Mouse (Mus musculus) embryo, embryonic 10 days (tissue): ENCODE data around the gene Emc10.

ENCODE experiments used
- DNase-seq: peaks from one replicate; pipeline ENCODE4 v3.0.0-alpha.2; 2015; ENCODE audit warnings: low spot score

The Emc10 gene

GRCm38 (mm10) chr7:44484841-44485571 is 11.3 kb downstream of the Emc10 start:
- DNase-seq: peak; percentile 90

GRCm38 (mm10) chr7:44484109-44484508 is 12.2 kb downstream of the Emc10 start:
- DNase-seq: no peak

DNA sequence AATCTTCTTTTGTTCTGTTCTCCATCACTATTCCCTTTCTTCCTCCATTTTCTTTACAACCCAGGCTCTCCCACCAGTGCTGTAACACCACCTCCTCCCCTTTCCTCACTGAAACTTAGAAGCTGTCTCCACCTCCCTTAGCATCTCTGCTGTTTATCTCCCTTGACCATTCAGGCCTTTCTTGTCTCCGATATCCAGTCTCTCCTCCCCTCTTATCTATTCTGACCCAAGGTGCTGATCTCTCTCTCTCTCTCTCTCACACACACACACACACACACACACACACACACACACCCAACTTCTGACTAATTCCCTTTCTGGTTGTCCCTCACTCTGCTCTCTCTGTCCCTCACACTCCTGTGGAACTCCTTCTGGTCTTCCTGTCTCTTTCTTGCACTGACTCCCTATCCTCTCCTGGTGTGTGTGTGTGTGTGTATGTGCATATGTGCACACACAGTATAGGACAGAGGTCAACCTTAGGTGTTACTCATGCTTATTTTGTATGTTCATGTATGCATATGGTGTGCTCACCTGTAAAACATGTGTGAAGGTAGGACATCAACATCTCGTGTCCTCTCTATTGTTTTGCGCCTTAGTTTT is 13.4 kb downstream of the Emc10 start:
- DNase-seq: no peak

DNA sequence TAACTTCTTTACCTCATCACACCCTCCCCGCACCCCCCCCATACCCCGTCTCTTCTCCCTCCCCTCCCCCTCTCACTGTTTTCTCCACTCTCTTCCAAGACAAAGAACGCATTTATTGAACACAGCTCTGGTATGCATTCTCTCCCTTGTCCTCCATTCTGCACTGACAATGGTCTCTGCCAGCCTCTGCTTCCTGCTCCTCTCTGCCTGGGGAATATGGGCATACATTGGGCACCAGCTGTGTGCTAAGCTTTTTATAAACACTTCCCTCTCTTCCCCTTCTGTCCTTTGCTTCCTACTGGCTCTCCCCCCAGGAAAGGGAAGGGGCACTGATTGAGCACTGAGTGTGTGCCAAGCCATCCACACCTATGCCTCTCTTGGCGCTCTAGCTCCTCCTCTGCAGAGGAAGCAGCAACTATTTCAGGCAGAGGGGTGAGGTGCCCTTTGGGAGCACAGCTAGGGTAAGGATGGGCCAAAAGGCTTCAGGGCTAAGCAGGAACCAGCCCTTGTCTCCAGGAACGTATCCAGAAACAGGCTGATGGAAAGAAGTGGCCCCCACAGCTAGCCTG is 21.2 kb downstream of the Emc10 start:
- no peak for DNase-seq

DNA sequence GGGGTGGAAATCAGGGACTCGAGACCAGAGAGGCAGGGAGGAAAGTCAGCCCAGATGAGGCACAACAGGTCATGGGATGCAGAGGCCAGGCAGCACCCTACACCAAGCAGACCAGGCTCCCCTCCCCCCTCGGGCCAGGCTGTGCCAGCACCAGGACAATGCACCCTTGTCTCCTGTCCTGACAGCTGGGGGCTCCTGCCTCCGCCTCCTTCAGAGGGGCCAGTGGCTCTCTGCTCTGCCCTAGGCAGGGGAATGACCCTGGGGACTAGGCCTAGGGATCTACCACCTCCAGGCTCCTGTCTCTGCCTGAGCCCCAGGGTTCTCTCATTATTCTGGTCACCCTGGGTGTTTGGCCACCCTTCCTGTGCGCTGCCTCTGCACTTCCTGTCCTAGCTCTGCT is 21.9 kb downstream of the Emc10 start:
- DNase-seq: peak; percentile 47

- no peak for DNase-seq
Measured at GRCm38 (mm10) chr7:44472961-44473646, 23.2 kb downstream of the Emc10 start.

DNA sequence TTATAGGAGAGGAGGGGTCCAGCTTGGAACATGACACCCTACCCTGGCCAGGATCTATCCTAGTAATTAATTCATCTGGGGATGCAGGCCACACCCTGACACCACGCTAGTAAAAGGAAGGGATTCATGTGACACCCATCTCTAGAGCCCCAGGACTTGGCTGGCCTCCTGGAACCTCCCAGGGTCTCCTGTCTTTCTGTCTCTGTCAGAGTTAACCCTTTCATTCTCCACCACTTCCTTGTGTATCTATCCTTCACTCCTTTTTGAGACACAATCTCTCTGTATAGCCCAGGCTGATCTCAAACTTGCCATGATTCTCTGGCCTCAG is 23.8 kb downstream of the Emc10 start:
- no peak for DNase-seq

DNA sequence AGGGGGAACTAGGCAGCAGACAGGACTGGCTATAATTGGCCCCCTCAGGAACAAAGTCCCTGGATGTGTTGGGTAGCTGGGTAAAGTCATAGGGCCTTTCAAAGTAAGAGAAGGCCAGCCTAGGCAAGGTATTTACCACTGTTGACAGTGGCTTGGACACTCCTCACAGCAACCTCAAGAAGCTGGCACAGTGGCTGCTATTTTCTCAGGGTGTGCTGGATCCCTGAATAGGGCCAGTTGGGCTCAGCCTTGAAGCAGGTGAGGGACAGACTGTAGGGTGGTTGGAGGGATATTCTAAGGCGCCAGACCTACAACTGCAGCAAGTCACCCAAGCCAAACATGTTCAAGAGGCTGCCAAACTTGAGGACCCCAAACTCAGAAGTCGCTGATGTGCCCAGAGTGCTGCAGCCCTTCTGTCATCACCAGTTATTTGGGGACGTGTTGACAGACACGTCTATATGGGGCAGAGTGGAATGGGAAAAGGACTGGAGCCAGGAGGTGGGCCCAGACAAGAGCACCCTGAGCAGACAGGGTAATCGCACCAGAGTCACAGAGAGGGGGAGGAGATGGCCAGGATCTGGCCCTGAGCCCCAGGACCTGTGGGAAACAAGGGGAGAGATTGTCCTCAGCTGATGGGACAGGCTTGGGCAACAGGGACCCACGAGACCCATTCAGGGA is 24.3 kb downstream of the Emc10 start:
- DNase-seq: no peak

GRCm38 (mm10) chr7:44470696-44471612 is 25.4 kb downstream of the Emc10 start:
- DNase-seq: no peak

GRCm38 (mm10) chr7:44469677-44470675 is 26.4 kb downstream of the Emc10 start:
- DNase-seq: no peak

- no peak for DNase-seq
Measured at GRCm38 (mm10) chr7:44468644-44469285, 27.6 kb downstream of the Emc10 start.

DNA sequence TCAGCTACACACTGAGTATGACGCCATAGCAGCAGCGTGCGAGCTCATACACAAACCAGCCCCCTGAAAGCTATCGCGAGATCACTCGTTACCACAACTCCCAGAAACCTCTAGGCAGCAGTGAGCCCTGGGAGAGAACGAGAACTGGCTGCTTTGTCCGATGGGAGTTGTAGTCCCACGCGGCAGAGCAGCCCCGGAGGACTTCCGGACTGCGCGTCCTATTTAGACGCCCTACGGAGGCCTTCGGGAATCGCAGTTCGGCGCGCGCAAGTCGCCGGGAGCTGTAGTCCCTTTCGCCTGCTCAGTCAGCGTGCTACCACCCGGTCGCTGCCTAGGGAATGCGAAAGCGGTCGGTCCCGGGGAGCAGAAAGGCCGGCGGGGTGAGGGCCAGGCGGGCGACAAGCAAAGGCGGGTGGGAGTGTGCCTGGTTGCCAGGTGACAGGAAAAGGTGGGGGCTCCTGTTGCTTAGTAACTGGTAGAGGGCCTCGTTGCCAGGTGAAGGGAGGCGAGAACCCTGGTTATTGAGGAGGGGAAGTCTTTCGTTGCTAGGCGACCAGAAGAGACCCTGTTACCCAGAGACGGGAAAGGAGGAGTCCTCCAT is 28.4 kb downstream of the Emc10 start, which contains the start of gene Josd2:
TSS of gene Josd2 (plus strand) at position 170 of the 601 bp plus-strand sequence.
- DNase-seq: peak; percentile 99

GRCm38 (mm10) chr7:44466888-44467311 is 29.4 kb downstream of the Emc10 start:
- DNase-seq: no peak

DNA sequence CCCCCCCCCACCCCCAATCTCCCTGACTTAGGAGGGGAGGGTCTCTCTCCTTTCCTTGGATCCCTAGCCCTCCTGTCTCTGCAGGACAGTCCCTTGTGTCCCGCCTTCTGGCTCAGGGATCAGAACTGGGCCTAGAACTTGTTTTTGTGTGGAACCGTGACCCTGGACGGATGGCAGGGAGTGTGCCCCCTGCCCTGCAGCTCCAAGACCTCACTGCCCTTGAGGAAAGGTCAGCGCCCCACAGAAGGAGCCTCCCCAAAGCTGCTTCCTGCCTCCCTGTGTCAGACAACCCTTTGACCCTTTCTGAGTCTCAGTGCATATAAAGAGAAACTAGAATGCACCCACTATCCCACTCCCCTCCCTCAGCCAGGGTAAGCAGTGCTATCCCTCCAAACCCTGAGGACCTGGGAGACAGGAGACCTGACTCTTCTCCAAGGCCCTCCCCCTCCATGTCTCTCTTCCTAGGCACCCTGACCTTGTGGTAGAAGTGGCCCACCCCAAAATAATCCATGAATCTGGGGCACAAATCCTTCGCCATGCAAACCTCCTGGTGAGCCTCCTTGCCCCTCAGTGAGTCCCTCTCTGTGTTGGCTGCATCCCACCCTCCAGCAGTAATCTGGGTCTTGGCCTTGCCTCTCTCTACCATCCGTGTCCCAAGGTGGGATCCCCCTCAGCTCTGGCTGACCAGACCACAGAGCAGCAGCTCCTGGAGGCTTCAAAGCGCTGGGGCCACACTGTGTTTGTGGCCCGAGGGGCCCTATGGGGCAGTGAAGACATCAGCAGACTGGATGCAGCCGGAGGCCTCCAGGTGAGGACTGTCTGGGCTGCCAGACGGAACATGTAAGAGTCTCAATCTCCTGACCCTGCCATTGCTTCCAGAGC is 30.1 kb downstream of the Emc10 start:
- no peak for DNase-seq

GRCm38 (mm10) chr7:44465111-44465510 is 31.2 kb downstream of the Emc10 start, which contains the start of gene Aspdh:
Gene Aspdh, plus strand, starts transcription at chr7:44465391.
- DNase-seq: no peak

DNA sequence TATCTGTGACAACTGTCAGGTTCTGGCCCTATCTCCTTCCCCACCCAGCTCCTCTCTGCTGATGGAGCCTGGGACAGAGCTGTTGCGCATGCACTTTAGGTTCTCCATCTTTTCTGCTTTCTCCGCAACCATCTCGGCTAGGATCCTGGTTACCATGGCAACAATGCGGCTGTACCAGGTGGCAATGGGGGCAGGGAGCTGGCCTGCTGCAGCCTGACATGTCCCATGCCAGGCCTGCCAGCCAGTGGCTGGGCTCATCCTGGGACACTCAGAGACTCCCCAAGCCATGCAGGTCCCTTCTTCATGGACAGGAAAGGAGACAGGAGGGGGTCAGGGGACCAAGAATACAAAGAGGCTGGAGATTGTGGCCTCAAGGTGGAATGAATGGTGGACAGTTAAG is 31.8 kb downstream of the Emc10 start:
- peak; percentile 36 for DNase-seq

- DNase-seq: no peak
Measured at GRCm38 (mm10) chr7:44463556-44464225, 32.6 kb downstream of the Emc10 start.
